Mouse (Mus musculus) spleen, adult 18-20 months (tissue): ENCODE data around the gene Anxa10.

ENCODE experiments used
- DNase-seq, 2 experiments: peaks; one replicate each; pipeline ENCODE4 v3.0.0; 2022; ENCODE audit warnings: mixed read lengths in 2 of 2

The Anxa10 gene

DNA sequence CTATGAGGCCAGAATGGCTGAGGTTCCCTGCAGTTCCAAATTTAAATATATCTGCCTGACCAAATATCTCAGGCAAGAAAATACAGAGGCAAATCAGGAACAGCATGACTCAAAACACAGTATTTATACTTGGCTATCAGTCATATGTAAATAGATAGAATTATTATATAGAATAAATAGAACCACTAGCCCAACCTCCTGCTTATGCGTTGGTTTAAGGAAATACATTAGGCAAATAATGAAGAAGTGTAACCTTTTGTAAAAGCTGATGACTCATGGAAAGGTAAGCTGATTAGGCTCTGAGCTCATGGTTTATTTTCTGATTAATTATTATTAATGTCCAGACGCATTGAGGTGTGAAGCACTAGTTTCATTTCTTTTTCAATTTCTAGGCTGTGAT, at the start of gene Anxa10:
TSS of gene Anxa10 (minus strand) at position 53 of the 400 bp plus-strand sequence.
- DNase-seq: no peak

DNA sequence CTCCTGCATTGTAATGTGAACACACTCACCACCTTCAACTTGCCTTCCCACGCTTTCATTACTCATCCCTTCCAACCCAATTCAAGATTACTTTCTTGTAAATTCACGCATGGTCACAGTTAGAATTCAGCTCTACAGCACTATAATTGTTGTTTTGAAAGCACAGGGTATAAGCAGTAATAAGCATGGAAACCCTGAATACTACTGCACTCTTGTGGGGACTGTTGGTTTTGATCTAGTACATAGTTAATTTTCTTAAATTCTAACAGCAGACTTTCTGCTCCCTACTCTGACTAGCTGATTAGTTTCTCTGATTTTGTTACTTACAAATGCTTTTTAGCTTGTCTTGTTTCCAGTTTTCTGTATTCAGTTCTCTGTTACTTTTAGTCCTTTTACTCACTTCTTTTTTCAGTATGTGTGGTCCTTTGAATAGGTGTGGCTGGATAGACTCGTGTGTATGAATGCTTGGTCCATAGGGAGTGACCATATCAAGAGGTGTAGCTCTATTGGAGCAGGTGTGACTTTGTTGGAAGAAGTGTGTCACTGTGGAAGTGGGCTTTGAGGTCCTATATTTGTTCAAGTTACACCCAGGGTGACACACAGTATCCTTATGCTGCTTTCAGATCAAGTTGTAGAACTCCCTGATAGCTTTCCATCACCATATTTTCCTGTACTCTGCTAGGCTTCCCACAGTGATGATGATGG, 9.9 kb upstream of the Anxa10 start:
- DNase-seq: no peak

DNA sequence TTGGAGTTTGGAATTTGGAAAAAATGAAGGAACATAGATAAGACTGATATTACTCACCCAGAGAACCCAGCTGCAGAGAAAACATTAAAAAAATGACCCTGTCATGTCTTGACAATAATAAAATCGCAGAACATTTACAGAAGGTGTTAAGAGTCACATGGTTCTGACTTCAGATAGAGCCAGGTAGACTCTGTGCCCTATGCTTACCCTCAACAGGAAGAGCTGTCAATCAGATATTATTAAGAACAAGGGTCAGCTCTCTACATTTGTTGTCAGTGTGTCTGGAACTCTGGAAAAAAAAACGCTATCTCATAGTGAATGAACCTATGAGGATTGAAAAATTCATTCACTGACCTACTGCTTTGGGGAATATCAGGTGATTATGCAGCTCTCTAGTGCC, 25.7 kb downstream of the Anxa10 start:
- DNase-seq: no peak

DNA sequence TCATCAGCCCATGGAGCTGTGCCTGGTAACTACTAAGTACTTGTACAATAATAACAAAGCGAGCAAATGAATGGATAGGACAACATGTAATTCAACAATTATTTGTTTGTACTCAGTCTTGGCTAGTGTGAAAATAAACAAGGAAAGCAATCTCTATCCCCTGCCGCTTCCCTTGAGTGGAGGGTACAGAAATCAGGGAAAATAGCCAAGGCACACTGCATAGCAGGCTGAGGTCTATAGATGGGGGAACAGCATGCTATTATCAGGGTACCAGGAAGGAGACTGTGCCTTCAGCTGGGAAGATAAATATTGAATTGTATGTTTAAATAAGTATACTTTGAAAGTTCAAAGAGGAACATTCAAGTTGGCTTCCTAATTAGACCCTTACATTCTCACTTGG, 41.1 kb downstream of the Anxa10 start:
- DNase-seq: no peak

DNA sequence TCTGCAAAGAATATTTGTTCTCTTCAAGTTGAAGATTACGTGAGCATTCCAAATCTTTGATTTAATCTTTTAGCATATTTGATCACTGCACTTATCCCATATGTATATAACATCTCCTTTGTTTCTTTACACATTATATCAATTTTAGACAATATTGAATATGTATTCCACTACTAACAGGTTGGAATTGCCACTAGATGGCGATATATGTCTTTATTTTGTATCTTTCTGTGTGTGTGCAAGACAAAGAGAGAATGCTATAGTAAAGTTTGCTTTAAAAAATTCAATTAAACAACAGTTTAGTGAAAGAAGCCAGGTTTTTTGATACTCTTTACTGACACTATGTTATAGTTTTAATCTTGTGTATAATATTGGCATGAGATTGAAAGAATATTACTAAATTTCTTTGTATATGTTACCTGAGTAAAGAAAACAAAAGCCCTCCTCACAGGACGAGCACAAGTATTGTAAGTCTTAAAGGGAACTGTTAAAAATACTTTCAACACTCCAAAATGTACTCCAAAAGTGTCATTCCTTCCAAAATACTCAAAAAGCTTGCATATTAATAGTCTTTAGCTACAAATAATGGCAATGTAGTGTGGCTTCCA, 42.7 kb downstream of the Anxa10 start:
- no peak for DNase-seq

DNA sequence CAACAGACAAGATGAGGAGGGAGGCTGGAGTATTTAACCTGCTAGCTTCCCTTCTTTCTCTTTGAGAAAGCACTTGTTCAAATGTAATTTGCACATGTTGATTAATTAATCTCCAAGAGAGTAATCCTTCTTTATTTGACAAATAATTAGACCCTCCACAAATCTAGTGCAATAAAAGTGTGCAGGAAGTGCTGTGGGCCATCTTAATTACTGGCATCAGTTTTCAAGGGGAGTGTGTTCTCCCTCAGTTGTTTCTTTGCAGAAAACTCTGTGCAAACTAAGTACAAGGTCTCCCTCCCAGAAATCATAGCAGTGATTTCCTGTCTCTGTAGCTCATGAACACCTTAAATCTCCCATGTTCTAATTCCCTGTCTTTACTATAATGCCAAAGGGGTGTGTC, 54.6 kb downstream of the Anxa10 start:
- no peak for DNase-seq

DNA sequence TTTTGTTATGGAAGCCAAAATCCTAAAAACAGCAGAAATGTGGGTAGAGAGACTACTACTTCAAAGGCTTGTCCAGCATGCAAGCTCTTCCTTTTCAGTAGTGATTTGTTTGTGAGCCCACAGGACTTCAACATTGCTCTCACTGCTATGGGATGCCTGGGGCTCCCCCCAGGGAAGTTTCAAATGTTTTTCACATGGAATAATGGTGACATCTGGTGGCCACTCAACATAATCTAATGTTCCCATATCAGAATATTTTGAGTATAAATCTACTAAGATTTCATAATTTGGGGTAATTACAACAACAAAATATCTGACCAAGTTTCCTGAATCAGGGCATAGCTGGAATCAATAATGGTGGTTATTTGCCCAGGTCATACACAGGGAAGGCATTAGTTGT, 62.6 kb downstream of the Anxa10 start:
- no peak for DNase-seq

DNA sequence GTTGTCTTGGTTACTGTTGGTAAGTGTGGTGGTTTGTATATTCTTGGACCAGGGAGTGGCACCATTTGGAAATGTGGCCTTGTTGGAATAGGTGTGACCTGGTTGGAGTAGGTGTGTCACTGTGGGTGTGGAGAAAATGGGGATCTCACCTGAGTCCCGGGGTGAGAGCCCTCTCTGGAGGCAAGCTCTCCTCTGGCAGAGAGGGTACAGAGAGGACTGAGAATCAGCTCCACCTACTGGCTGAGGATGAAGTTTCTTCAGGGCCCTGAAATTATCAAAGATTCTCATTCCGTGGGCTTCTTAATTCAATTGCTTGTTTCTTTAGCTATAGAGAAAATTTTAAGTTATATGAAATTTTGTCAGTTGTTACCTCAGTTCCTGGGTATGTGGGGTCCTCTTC, 76.1 kb downstream of the Anxa10 start:
- no peak for DNase-seq

DNA sequence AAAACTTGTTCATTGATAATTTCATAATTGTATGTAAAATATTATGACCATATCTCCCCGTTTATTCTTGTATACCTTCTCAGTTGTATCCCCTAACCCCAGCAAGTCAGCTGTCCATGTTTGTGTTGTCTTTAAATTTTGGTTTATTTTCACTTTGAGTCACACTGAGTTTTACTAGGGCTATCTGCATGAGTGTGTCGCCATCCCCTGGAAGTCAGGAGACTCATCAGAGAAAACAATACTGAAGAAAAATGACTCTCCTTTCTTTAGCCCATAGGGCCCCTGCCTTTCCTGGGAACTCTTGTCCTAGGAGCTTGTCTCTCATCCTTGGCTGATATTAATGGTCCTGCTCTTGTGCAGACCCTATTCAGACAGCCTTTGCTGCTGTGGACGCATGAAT, 88.6 kb downstream of the Anxa10 start:
- no peak for DNase-seq

DNA sequence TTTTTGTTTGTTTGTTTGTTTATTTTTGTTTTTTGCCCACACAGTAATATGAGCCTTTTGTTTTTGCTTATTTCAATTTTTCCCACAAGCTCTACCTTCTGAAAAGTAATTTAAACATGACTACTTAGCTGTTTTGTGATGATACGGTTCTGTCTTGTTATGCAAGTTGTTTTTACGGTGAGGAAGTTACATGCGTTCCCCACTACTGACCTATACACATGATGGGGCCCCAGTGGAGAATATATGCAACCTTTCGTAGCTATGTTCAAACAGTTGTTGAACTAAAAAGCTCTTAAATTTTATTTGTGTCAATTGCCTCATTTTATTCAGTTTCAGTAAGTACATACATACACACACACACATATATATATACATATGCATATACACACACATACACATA, 108.4 kb downstream of the Anxa10 start:
- no peak for DNase-seq

DNA sequence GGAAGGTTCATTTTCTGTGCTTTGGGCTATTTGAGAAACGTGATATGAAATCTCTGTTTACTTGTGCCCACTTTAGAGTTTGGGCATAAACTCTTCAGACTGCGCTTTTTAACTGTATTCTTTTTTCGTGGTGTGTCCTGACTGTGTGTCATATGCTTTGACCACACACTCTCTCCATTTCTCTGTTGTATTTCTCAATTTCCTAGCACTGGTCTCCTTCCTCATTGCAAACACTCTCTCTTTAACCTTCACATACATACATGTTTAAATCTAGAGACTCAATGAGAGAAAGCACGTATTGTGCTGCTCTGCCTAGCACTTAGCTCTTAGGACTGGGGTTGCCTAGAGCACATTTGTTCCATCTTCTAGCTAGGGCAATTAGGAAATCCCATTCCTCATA, 108.8 kb downstream of the Anxa10 start:
- no peak for DNase-seq
